Mouse (Mus musculus) hindbrain, embryonic 16.5 days (tissue): ENCODE results near the gene Copb2. TPM values are rescaled to one million over a fixed set of nuclear protein-coding genes. Genes with fewer than 3 reads are reported as not detected.
A peak's percentile ranks its signal among the peaks of the same experiment; 100 is the strongest.

Experiments
- ATAC-seq: fragments of 200-750 bp; cut with Nextera tagmentation; 2 replicates; pipeline ENCODE4 v1.8.0; 2017; ENCODE audit warnings: moderate TSS enrichment, moderate library complexity
- H3K27ac ChIP-seq: fragments of 300-500 bp; sonication (generic); 2 replicates; pipeline ENCODE4 v1.5.1; 2014; ENCODE audit warnings: low read depth, mild to moderate bottlenecking, control low read depth, low read length, moderate library complexity
- H3K27me3 ChIP-seq: fragments of 300-500 bp; sonication (generic); replicated peaks from 2 replicates; pipeline ENCODE4 v1.6.1; 2014; ENCODE audit warnings: low read length; ENCODE audit not compliant: control insufficient read depth, insufficient read depth
- H3K36me3 ChIP-seq: fragments of 300-500 bp; sonication (generic); 2 replicates; pipeline ENCODE4 v1.6.1; 2014; ENCODE audit warnings: mild to moderate bottlenecking, low read length, moderate library complexity, mixed read lengths; ENCODE audit not compliant: control insufficient read depth, insufficient read depth
- H3K4me1 ChIP-seq: fragments of 300-500 bp; sonication (generic); 2 replicates; pipeline ENCODE4 v1.6.1; 2014; ENCODE audit warnings: low read depth, low read length; ENCODE audit not compliant: control insufficient read depth, insufficient read depth
- H3K4me2 ChIP-seq: fragments of 300-500 bp; sonication (generic); 2 replicates; pipeline ENCODE4 v1.6.1; 2014; ENCODE audit warnings: mild to moderate bottlenecking, low read length, control low read depth, moderate library complexity
- H3K4me3 ChIP-seq: fragments of 300-500 bp; sonication (generic); 2 replicates; pipeline ENCODE4 v1.5.1; 2014; ENCODE audit warnings: mild to moderate bottlenecking, low read length, control low read depth, moderate library complexity
- H3K9ac ChIP-seq: fragments of 300-500 bp; sonication (generic); 2 replicates; pipeline ENCODE4 v1.6.1; 2014; ENCODE audit warnings: low read depth, mild to moderate bottlenecking, control low read depth, low read length, moderate library complexity
- H3K9me3 ChIP-seq: fragments of 300-500 bp; sonication (generic); 2 replicates; pipeline ENCODE4 v1.6.1; 2014; ENCODE audit warnings: mild to moderate bottlenecking, low read length, moderate library complexity; ENCODE audit not compliant: control insufficient read depth
- WGBS: fragments of 180-500 bp; shearing (Covaris S2); extraction: QIAGEN DNeasy Blood & Tissue Kit; methylation state at CpG from one replicate; pipeline ENCODE4 v1.1.7; 2014; 5-methylcytosine and 5-hydroxymethylcytosine counted together
- polyA plus RNA-seq: library from polyadenylated mRNA; unstranded; fragments of >200 nt; fragmentation: Nextera tagmentation; extraction: Ambion mirVana; gene quantifications from 2 replicates; pipeline ENCODE4 v1.2.1, GENCODE M21; 2015

Copb2 gene
- 117 and 128 TPM in 2 replicates for polyA plus RNA-seq

- H3K27me3 ChIP-seq = 0 out of 2 replicates have a peak, but pooled peaks cover 2% of the 10 kb centered on the region
- peak; percentile 99 for ATAC-seq
- H3K9me3 ChIP-seq = no peaks in the 10 kb centered on the region
- H3K9ac ChIP-seq = peak within 1 kb of the TSS; percentile 87
- H3K4me2 ChIP-seq = peak within 1 kb of the TSS; percentile 84
- H3K36me3 ChIP-seq = no peaks in the 10 kb centered on the region
- peak within 1 kb of the TSS; percentile 78 for H3K27ac ChIP-seq
- peaks cover 15% of the 10 kb centered on the region for H3K4me1 ChIP-seq
- under 1% methylated on average over 76 of the region's 76 CpGs for WGBS
- peak within 1 kb of the TSS; percentile 84 for H3K4me3 ChIP-seq
Measured at GRCm38 (mm10) chr9:98563137-98564126, at the start of gene Copb2. Gene Copb2 (plus strand): TSS chr9:98563721.

DNA sequence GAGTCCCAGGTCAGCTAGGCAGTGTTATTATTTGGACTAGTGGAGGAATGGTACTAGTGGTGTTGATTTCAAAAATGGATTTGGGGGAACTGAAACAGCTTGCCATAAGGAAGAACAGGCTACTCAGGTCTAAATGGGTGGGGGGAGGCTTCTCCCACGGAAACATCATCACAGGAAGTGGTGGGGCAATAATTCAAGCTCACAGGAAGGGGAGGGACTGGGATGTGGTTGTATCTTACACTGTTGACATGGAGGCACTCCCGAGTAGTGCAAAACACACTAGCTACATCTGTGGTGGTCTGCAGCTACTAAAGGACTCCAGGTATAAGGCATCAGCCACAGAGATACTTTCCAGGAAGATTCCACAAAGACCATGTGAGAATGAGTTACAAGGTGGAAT lies 39.6 kb upstream of the Copb2 start:
- Histone ChIP-seq H3K4me2 (no peak overlapping the region), H3K36me3 (no peaks in the 10 kb centered on the region), H3K9me3 (no peaks in the 10 kb centered on the region; the same call in 1 of the 2 replicates), H3K27me3 (no peaks in the 10 kb centered on the region), H3K9ac (no peak overlapping the region), H3K4me1 (peaks cover 10% of the 10 kb centered on the region), H3K4me3 (no peak overlapping the region), H3K27ac (no peak overlapping the region)
- WGBS = 80% methylated on average over 2 of the region's 2 CpGs
- no peak for ATAC-seq

GRCm38 (mm10) chr9:98524786-98525542 lies 38.6 kb upstream of the Copb2 start:
- WGBS = 36% methylated on average over 7 of the region's 7 CpGs
- Histone ChIP-seq H3K4me3 (no peak overlapping the region), H3K27me3 (no peaks in the 10 kb centered on the region), H3K9ac (no peak overlapping the region), H3K4me1 (peaks cover 10% of the 10 kb centered on the region), H3K4me2 (no peak overlapping the region), H3K9me3 (no peaks in the 10 kb centered on the region; the same call in 1 of the 2 replicates), H3K36me3 (no peaks in the 10 kb centered on the region), H3K27ac (peak overlapping the region; percentile 55; the same call in 1 of the 2 replicates)
- peak; percentile 89 for ATAC-seq

- H3K4me2 ChIP-seq = no peak overlapping the region
- 0 out of 2 replicates have a peak overlapping the region, but pooled peaks have one; percentile 27 for H3K27ac ChIP-seq
- H3K9me3 ChIP-seq = no peaks in the 10 kb centered on the region
- H3K9ac ChIP-seq = no peak overlapping the region
- H3K36me3 ChIP-seq = no peaks in the 10 kb centered on the region
- peaks cover 10% of the 10 kb centered on the region for H3K4me1 ChIP-seq
- H3K27me3 ChIP-seq = no peaks in the 10 kb centered on the region
- peak; percentile 12; the same call in 1 of the 2 replicates for ATAC-seq
- 33% methylated on average over 7 of the region's 7 CpGs for WGBS
- H3K4me3 ChIP-seq = no peak overlapping the region
Measured at GRCm38 (mm10) chr9:98525543-98525924, 38.0 kb upstream of the Copb2 start.

- Histone ChIP-seq H3K27ac (no peak overlapping the region), H3K4me2 (no peak overlapping the region), H3K4me1 (peaks cover 10% of the 10 kb centered on the region), H3K4me3 (no peak overlapping the region), H3K9me3 (no peaks in the 10 kb centered on the region), H3K27me3 (no peaks in the 10 kb centered on the region), H3K9ac (no peak overlapping the region), H3K36me3 (no peaks in the 10 kb centered on the region)
- ATAC-seq = no peak
- WGBS = 81% methylated on average over 7 of the region's 7 CpGs
Measured at GRCm38 (mm10) chr9:98527226-98527625, 36.3 kb upstream of the Copb2 start.

- H3K27me3 ChIP-seq = no peaks in the 10 kb centered on the region
- no peaks in the 10 kb centered on the region for H3K36me3 ChIP-seq
- no peak for ATAC-seq
- no peak overlapping the region for H3K27ac ChIP-seq
- H3K4me1 ChIP-seq = peaks cover 5% of the 10 kb centered on the region
- no peak overlapping the region for H3K4me3 ChIP-seq
- H3K4me2 ChIP-seq = no peak overlapping the region
- 61% methylated on average over 4 of the region's 4 CpGs for WGBS
- no peaks in the 10 kb centered on the region for H3K9me3 ChIP-seq
- H3K9ac ChIP-seq = no peak overlapping the region
Measured at GRCm38 (mm10) chr9:98529776-98530175, 33.7 kb upstream of the Copb2 start.

- no peaks in the 10 kb centered on the region for H3K36me3 ChIP-seq
- no peak overlapping the region for H3K27ac ChIP-seq
- H3K4me1 ChIP-seq = no peaks in the 10 kb centered on the region
- 64% methylated on average over 2 of the region's 2 CpGs for WGBS
- no peak for ATAC-seq
- no peaks in the 10 kb centered on the region for H3K27me3 ChIP-seq
- no peaks in the 10 kb centered on the region for H3K9me3 ChIP-seq
- no peak overlapping the region for H3K4me3 ChIP-seq
- H3K4me2 ChIP-seq = no peak overlapping the region
- H3K9ac ChIP-seq = no peak overlapping the region
Measured at GRCm38 (mm10) chr9:98530999-98531398, 32.5 kb upstream of the Copb2 start.

GRCm38 (mm10) chr9:98534675-98535280 lies 28.7 kb upstream of the Copb2 start:
- Histone ChIP-seq H3K36me3 (no peaks in the 10 kb centered on the region), H3K9me3 (no peaks in the 10 kb centered on the region)

More at GRCm38 (mm10) chr9:98534675-98535280, 28.7 kb upstream of the Copb2 start:
- Histone ChIP-seq H3K4me1 (no peaks in the 10 kb centered on the region; the same call in 1 of the 2 replicates), H3K27me3 (no peaks in the 10 kb centered on the region), H3K4me2 (no peak overlapping the region), H3K9ac (no peak overlapping the region), H3K4me3 (no peak overlapping the region), H3K27ac (no peak overlapping the region)
- 78% methylated on average over 4 of the region's 4 CpGs for WGBS
- no peak for ATAC-seq
